Mouse (Mus musculus) heart, embryonic 12.5 days (tissue): ENCODE results near the gene Acsm5. TPM values are rescaled to one million over a fixed set of nuclear protein-coding genes. Genes with fewer than 3 reads are reported as not detected.

Experiments
- ATAC-seq: fragments of 200-750 bp; cut with Nextera tagmentation; 2 replicates; pipeline ENCODE4 v1.8.0; 2017; ENCODE audit warnings: moderate TSS enrichment, moderate library complexity; ENCODE audit not compliant: insufficient number of reproducible peaks, low FRiP score
- H3K27ac ChIP-seq: fragments of 300-500 bp; sonication (generic); 2 replicates; pipeline ENCODE4 v1.5.1; 2016; ENCODE audit warnings: mild to moderate bottlenecking, moderate library complexity; ENCODE audit not compliant: poor library complexity, severe bottlenecking
- H3K27me3 ChIP-seq: fragments of 300-500 bp; sonication (generic); replicated peaks from 2 replicates; pipeline ENCODE4 v1.6.1; 2016; ENCODE audit warnings: mild to moderate bottlenecking, moderate library complexity
- H3K36me3 ChIP-seq: fragments of 300-500 bp; sonication (generic); 2 replicates; pipeline ENCODE4 v1.6.1; 2016; ENCODE audit warnings: mild to moderate bottlenecking, moderate library complexity
- H3K4me1 ChIP-seq: fragments of 300-500 bp; sonication (generic); replicated peaks from 2 replicates; pipeline ENCODE4 v1.6.1; 2016; ENCODE audit warnings: mild to moderate bottlenecking
- H3K4me2 ChIP-seq: fragments of 300-500 bp; sonication (generic); 2 replicates; pipeline ENCODE4 v1.6.1; 2016; ENCODE audit warnings: mild to moderate bottlenecking, moderate library complexity
- H3K4me3 ChIP-seq: fragments of 300-500 bp; sonication (generic); 2 replicates; pipeline ENCODE4 v1.5.1; 2016; ENCODE audit warnings: mild to moderate bottlenecking
- H3K9ac ChIP-seq: fragments of 300-500 bp; sonication (generic); 2 replicates; pipeline ENCODE4 v1.6.1; 2016; ENCODE audit warnings: mild to moderate bottlenecking, moderate library complexity
- H3K9me3 ChIP-seq: fragments of 300-500 bp; sonication (generic); replicated peaks from 2 replicates; pipeline ENCODE4 v1.6.1; 2016; ENCODE audit warnings: mild to moderate bottlenecking, moderate library complexity
- WGBS: fragments of 180-500 bp; shearing (Covaris S2); methylation state at CpG from one replicate; pipeline ENCODE4 v1.1.7; 2016; 5-methylcytosine and 5-hydroxymethylcytosine counted together
- polyA plus RNA-seq: library from polyadenylated mRNA; unstranded; fragments of >200 nt; fragmentation: Nextera tagmentation; extraction: Ambion mirVana; gene quantifications from 2 replicates; pipeline ENCODE4 v1.2.1, GENCODE M21; 2016

Acsm5 gene
- polyA plus RNA-seq, 1 experiment from 2014 or later = not detected

- ATAC-seq = no peak
- WGBS = 78% methylated on average over 3 of the region's 3 CpGs
- Histone ChIP-seq H3K27me3 (no peaks in the 10 kb centered on the region; the same call in 1 of the 2 replicates), H3K9me3 (no peaks in the 10 kb centered on the region), H3K9ac (no peak overlapping the region), H3K4me2 (no peak overlapping the region), H3K4me3 (no peak overlapping the region), H3K4me1 (no peaks in the 10 kb centered on the region), H3K36me3 (no peaks in the 10 kb centered on the region), H3K27ac (no peak overlapping the region)
Measured at GRCm38 (mm10) chr7:119521816-119522215, 2.6 kb downstream of the Acsm5 start.

GRCm38 (mm10) chr7:119522385-119522784, 3.1 kb downstream of the Acsm5 start:
- Histone ChIP-seq H3K4me1 (no peaks in the 10 kb centered on the region), H3K27ac (no peak overlapping the region), H3K27me3 (no peaks in the 10 kb centered on the region; the same call in 1 of the 2 replicates), H3K4me2 (no peak overlapping the region), H3K9me3 (no peaks in the 10 kb centered on the region), H3K9ac (no peak overlapping the region), H3K4me3 (no peak overlapping the region), H3K36me3 (no peaks in the 10 kb centered on the region)
- WGBS = 76% methylated on average over 1 of the region's 1 CpGs
- ATAC-seq = no peak

- H3K9me3 ChIP-seq = no peaks in the 10 kb centered on the region
- H3K36me3 ChIP-seq = no peaks in the 10 kb centered on the region
- ATAC-seq = no peak
- H3K4me2 ChIP-seq = no peak within 1 kb of the TSS
- H3K27ac ChIP-seq = no peak within 1 kb of the TSS
- H3K27me3 ChIP-seq = no peaks in the 10 kb centered on the region; the same call in 1 of the 2 replicates
- no peak within 1 kb of the TSS for H3K4me3 ChIP-seq
- no peak within 1 kb of the TSS for H3K9ac ChIP-seq
- 57% methylated on average over 4 of the region's 4 CpGs for WGBS
- H3K4me1 ChIP-seq = no peaks in the 10 kb centered on the region
Measured at GRCm38 (mm10) chr7:119523389-119523788, 4.1 kb downstream of the Acsm5 start, which contains the start of gene Pdilt. Pdilt (minus strand) TSS chr7:119523489.

GRCm38 (mm10) chr7:119525881-119526281, 6.6 kb downstream of the Acsm5 start:
- ATAC-seq = no peak
- no peak overlapping the region for H3K4me2 ChIP-seq
- no peaks in the 10 kb centered on the region for H3K4me1 ChIP-seq

GRCm38 (mm10) chr7:119526486-119526885, 7.2 kb downstream of the Acsm5 start:
- ATAC-seq = no peak
- no peak overlapping the region for H3K9ac ChIP-seq
- peaks cover 3% of the 10 kb centered on the region; the same call in 1 of the 2 replicates for H3K27me3 ChIP-seq
- WGBS = 78% methylated on average over 13 of the region's 13 CpGs
- no peak overlapping the region for H3K4me2 ChIP-seq
- no peaks in the 10 kb centered on the region for H3K9me3 ChIP-seq
- H3K27ac ChIP-seq = no peak overlapping the region
- H3K4me1 ChIP-seq = no peaks in the 10 kb centered on the region
- H3K36me3 ChIP-seq = no peaks in the 10 kb centered on the region
- no peak overlapping the region for H3K4me3 ChIP-seq

More at GRCm38 (mm10) chr7:119525881-119526281, 6.6 kb downstream of the Acsm5 start:
- H3K9me3 ChIP-seq = no peaks in the 10 kb centered on the region
- no peak overlapping the region for H3K4me3 ChIP-seq
- no peak overlapping the region for H3K9ac ChIP-seq
- WGBS = 28% methylated on average over 2 of the region's 2 CpGs
- no peak overlapping the region for H3K27ac ChIP-seq
- no peaks in the 10 kb centered on the region for H3K36me3 ChIP-seq
- peaks cover 3% of the 10 kb centered on the region; the same call in 1 of the 2 replicates for H3K27me3 ChIP-seq

GRCm38 (mm10) chr7:119527135-119527534, 7.9 kb downstream of the Acsm5 start:
- Histone ChIP-seq H3K9ac (no peak overlapping the region), H3K4me3 (no peak overlapping the region), H3K27ac (no peak overlapping the region), H3K36me3 (no peaks in the 10 kb centered on the region), H3K9me3 (no peaks in the 10 kb centered on the region), H3K4me1 (no peaks in the 10 kb centered on the region), H3K27me3 (peaks cover 3% of the 10 kb centered on the region; the same call in 1 of the 2 replicates), H3K4me2 (no peak overlapping the region)
- WGBS = 84% methylated on average over 1 of the region's 1 CpGs
- no peak for ATAC-seq

GRCm38 (mm10) chr7:119527548-119527947, 8.3 kb downstream of the Acsm5 start:
- Histone ChIP-seq H3K36me3 (no peaks in the 10 kb centered on the region), H3K27me3 (peaks cover 3% of the 10 kb centered on the region; the same call in 1 of the 2 replicates), H3K9ac (no peak overlapping the region), H3K27ac (no peak overlapping the region), H3K4me3 (no peak overlapping the region), H3K4me2 (no peak overlapping the region), H3K4me1 (no peaks in the 10 kb centered on the region), H3K9me3 (no peaks in the 10 kb centered on the region)
- 59% methylated on average over 2 of the region's 2 CpGs for WGBS
- no peak for ATAC-seq

- WGBS = 63% methylated on average over 7 of the region's 7 CpGs
- ATAC-seq = no peak
Measured at GRCm38 (mm10) chr7:119528617-119529016, 9.4 kb downstream of the Acsm5 start.

GRCm38 (mm10) chr7:119532924-119533323, 13.7 kb downstream of the Acsm5 start:
- Histone ChIP-seq H3K4me1 (no peaks in the 10 kb centered on the region), H3K27me3 (0 out of 2 replicates have a peak, but pooled peaks cover 3% of the 10 kb centered on the region), H3K9me3 (no peaks in the 10 kb centered on the region), H3K36me3 (no peaks in the 10 kb centered on the region), H3K4me3 (no peak overlapping the region), H3K9ac (no peak overlapping the region), H3K27ac (no peak overlapping the region), H3K4me2 (no peak overlapping the region)
- 36% methylated on average over 1 of the region's 1 CpGs for WGBS
- no peak for ATAC-seq

More at GRCm38 (mm10) chr7:119528617-119529016, 9.4 kb downstream of the Acsm5 start:
- Histone ChIP-seq H3K27ac (no peak overlapping the region), H3K9ac (no peak overlapping the region), H3K36me3 (no peaks in the 10 kb centered on the region), H3K27me3 (peaks cover 3% of the 10 kb centered on the region; the same call in 1 of the 2 replicates), H3K9me3 (no peaks in the 10 kb centered on the region), H3K4me3 (no peak overlapping the region), H3K4me1 (no peaks in the 10 kb centered on the region), H3K4me2 (no peak overlapping the region)

GRCm38 (mm10) chr7:119534389-119534788, 15.1 kb downstream of the Acsm5 start:
- H3K36me3 ChIP-seq = no peaks in the 10 kb centered on the region
- H3K27ac ChIP-seq = no peak overlapping the region
- no peak overlapping the region for H3K9ac ChIP-seq
- H3K4me3 ChIP-seq = no peak overlapping the region
- H3K4me2 ChIP-seq = no peak overlapping the region
- H3K27me3 ChIP-seq = 0 out of 2 replicates have a peak, but pooled peaks cover 3% of the 10 kb centered on the region
- no peaks in the 10 kb centered on the region for H3K4me1 ChIP-seq
- 68% methylated on average over 2 of the region's 2 CpGs for WGBS
- no peaks in the 10 kb centered on the region for H3K9me3 ChIP-seq
- no peak for ATAC-seq

GRCm38 (mm10) chr7:119542445-119542844, 23.2 kb downstream of the Acsm5 start:
- Histone ChIP-seq H3K9ac (no peak overlapping the region), H3K4me2 (no peak overlapping the region), H3K4me3 (no peak overlapping the region), H3K9me3 (no peaks in the 10 kb centered on the region), H3K27ac (no peak overlapping the region), H3K36me3 (no peaks in the 10 kb centered on the region), H3K27me3 (no peaks in the 10 kb centered on the region), H3K4me1 (no peaks in the 10 kb centered on the region)
- WGBS = 58% methylated on average over 2 of the region's 2 CpGs
- ATAC-seq = no peak

- no peaks in the 10 kb centered on the region for H3K4me1 ChIP-seq
- ATAC-seq = no peak
- no peaks in the 10 kb centered on the region for H3K9me3 ChIP-seq
- no peaks in the 10 kb centered on the region for H3K27me3 ChIP-seq
- H3K4me2 ChIP-seq = no peak overlapping the region
- no peak overlapping the region for H3K4me3 ChIP-seq
- no peak overlapping the region for H3K9ac ChIP-seq
- no peak overlapping the region for H3K27ac ChIP-seq
- no peaks in the 10 kb centered on the region for H3K36me3 ChIP-seq
Measured at GRCm38 (mm10) chr7:119545572-119545971, 26.3 kb downstream of the Acsm5 start.
